Mouse (Mus musculus): ENCODE measurements around the gene Npas4.

GRCm38 (mm10) chr19:4989013-4989412, 1.1 kb downstream of the Npas4 start:
- no peak for TF ChIP-seq POLR2A (IDR thresholded peaks at IDR 0.05; ENCODE audit: control insufficient read depth, extremely low read depth, insufficient read depth, low read length, poor library complexity)
- TF ChIP-seq CTCF (IDR thresholded peaks at IDR 0.05; ENCODE audit: borderline replicate concordance, control insufficient read depth, extremely low read depth, insufficient read depth, low read length, poor library complexity): peak; percentile 39; the same call in 1 of the 2 replicates

All from thymus, adult 2 months (tissue).